8 mouse cellular contexts compared by ENCODE assay signal in genomic region chr7:134669474-134670311, GRCm38 (mm10). TPM values are rescaled to one million over a fixed set of nuclear protein-coding genes. Genes with fewer than 3 reads are reported as not detected.
DNase-seq lines count a peak whose midpoint lies in the region; ATAC-seq and TF ChIP-seq lines count a peak whose summit lies in the region.

No protein-coding gene starts in this region.

- peak overlapping the region; percentile 66 for H3K4me3 ChIP-seq in kidney, embryonic 15.5 days (replicated peaks)
- peak overlapping the region; percentile 74 for H3K4me3 ChIP-seq in forebrain, embryonic 10.5 days
- H3K4me3 ChIP-seq in limb, embryonic 14.5 days (replicated peaks; ENCODE audit: low read length), result peak overlapping the region; percentile 77
- peak overlapping the region; percentile 62 for H3K4me3 ChIP-seq in neural tube, embryonic 13.5 days

- DNase-seq in kidney, adult 9 months, result no peak
- no peak for DNase-seq in forebrain, embryonic 10.5 days (ENCODE audit: extremely low spot score, low spot score)
- no peak for DNase-seq in limb, embryonic 14.5 days (ENCODE audit: low spot score)
- DNase-seq in thymus, postnatal 10 days (ENCODE audit: low spot score in 2 of 2), result no peak
- no peak for DNase-seq in layer of hippocampus, postnatal 10 days (ENCODE audit: low spot score in 2 of 2)
- DNase-seq in left cerebral cortex, postnatal 10 days (ENCODE audit: extremely low spot score in 1 of 2, low spot score in 2 of 2), result no peak

- TF ChIP-seq POLR2A in limb, embryonic 14.5 days (IDR thresholded peaks at IDR 0.05; ENCODE audit: borderline replicate concordance, extremely low read depth, insufficient read depth, insufficient read length), result no peak

- no peaks in the 10 kb centered on the region for H3K9me3 ChIP-seq in kidney, embryonic 15.5 days (replicated peaks)
- no peaks in the 10 kb centered on the region for H3K9me3 ChIP-seq in forebrain, embryonic 10.5 days
- H3K9me3 ChIP-seq in limb, embryonic 14.5 days (ENCODE audit: control insufficient read depth, low read length), result no peaks in the 10 kb centered on the region
- H3K9me3 ChIP-seq in neural tube, embryonic 13.5 days, result no peaks in the 10 kb centered on the region

- peaks cover 53% of the 10 kb centered on the region for H3K4me1 ChIP-seq in kidney, embryonic 15.5 days
- H3K4me1 ChIP-seq in forebrain, embryonic 10.5 days, result peaks cover 43% of the 10 kb centered on the region
- peaks cover 19% of the 10 kb centered on the region for H3K4me1 ChIP-seq in limb, embryonic 14.5 days (ENCODE audit: control insufficient read depth, insufficient read depth, low read length)
- H3K4me1 ChIP-seq in neural tube, embryonic 13.5 days (replicated peaks), result peaks cover 31% of the 10 kb centered on the region

- intact Hi-C loops in left cerebral cortex, postnatal 10 days (cut with DNase I), result no loop called here

- H3K9ac ChIP-seq in kidney, embryonic 15.5 days, result peak overlapping the region; percentile 80; the same call in 1 of the 2 replicates
- H3K9ac ChIP-seq in limb, embryonic 14.5 days (ENCODE audit: low read depth, low read length, severe bottlenecking), result peak overlapping the region; percentile 95
- H3K9ac ChIP-seq in neural tube, embryonic 13.5 days, result peak overlapping the region; percentile 72; the same call in 1 of the 2 replicates

- H3K36me3 ChIP-seq in kidney, embryonic 15.5 days, result no peaks in the 10 kb centered on the region
- no peaks in the 10 kb centered on the region for H3K36me3 ChIP-seq in forebrain, embryonic 10.5 days (replicated peaks)
- no peaks in the 10 kb centered on the region for H3K36me3 ChIP-seq in limb, embryonic 14.5 days (ENCODE audit: control insufficient read depth, insufficient read depth, low read length)
- no peaks in the 10 kb centered on the region for H3K36me3 ChIP-seq in neural tube, embryonic 13.5 days

- peak; percentile 7; the same call in 1 of the 2 replicates for ATAC-seq in kidney, embryonic 15.5 days (replicated peaks; ENCODE audit: low FRiP score)
- ATAC-seq in limb, embryonic 14.5 days (ENCODE audit: low FRiP score, low read depth), result no peak
- ATAC-seq in neural tube, embryonic 13.5 days (ENCODE audit: low read depth), result no peak

- 86% methylated on average over 14 of the region's 14 CpGs for WGBS in kidney, embryonic 15.5 days
- 90% methylated on average over 14 of the region's 14 CpGs for WGBS in forebrain, embryonic 10.5 days
- 85% methylated on average over 14 of the region's 14 CpGs for WGBS in limb, embryonic 14.5 days
- 91% methylated on average over 14 of the region's 14 CpGs for WGBS in neural tube, embryonic 13.5 days

- peak overlapping the region; percentile 97 for H3K27ac ChIP-seq in kidney, embryonic 15.5 days
- H3K27ac ChIP-seq in forebrain, embryonic 10.5 days, result peak overlapping the region; percentile 95
- peak overlapping the region; percentile 95 for H3K27ac ChIP-seq in limb, embryonic 14.5 days (replicated peaks; ENCODE audit: low read depth, low read length)
- H3K27ac ChIP-seq in neural tube, embryonic 13.5 days (replicated peaks), result no peak overlapping the region

- peak overlapping the region; percentile 68 for H3K4me2 ChIP-seq in kidney, embryonic 15.5 days
- peak overlapping the region; percentile 88 for H3K4me2 ChIP-seq in limb, embryonic 14.5 days (replicated peaks; ENCODE audit: low read depth, low read length, severe bottlenecking)
- H3K4me2 ChIP-seq in neural tube, embryonic 13.5 days, result peak overlapping the region; percentile 93

- 0 out of 2 replicates have a peak, but pooled peaks cover 4% of the 10 kb centered on the region for H3K27me3 ChIP-seq in kidney, embryonic 15.5 days
- peaks cover 17% of the 10 kb centered on the region for H3K27me3 ChIP-seq in forebrain, embryonic 10.5 days (ENCODE audit: poor library complexity, severe bottlenecking)
- no peaks in the 10 kb centered on the region for H3K27me3 ChIP-seq in limb, embryonic 14.5 days (ENCODE audit: control insufficient read depth, insufficient read depth, low read length)
- peaks cover 33% of the 10 kb centered on the region for H3K27me3 ChIP-seq in neural tube, embryonic 13.5 days

RNA-seq across cellular contexts. Expression of gene Dock1, which starts 0.8 kb away (rescaled TPM):
- polyA plus RNA-seq in kidney, embryonic 15.5 days (2015; fragmentation: Nextera tagmentation; extraction: Ambion mirVana), result 46.8 and 47.7 TPM in 2 replicates
- 25.6 and 26.0 TPM in 2 replicates for polyA plus RNA-seq in forebrain, embryonic 10.5 days (2016; fragmentation: Nextera tagmentation; extraction: Ambion mirVana)
- 32.0 and 35.7 TPM in 2 replicates for polyA plus RNA-seq in limb, embryonic 14.5 days (2012; rRNA removed)
- polyA plus RNA-seq in limb, embryonic 14.5 days (2014; fragmentation: Nextera tagmentation; extraction: Ambion mirVana), result 40.0 and 45.9 TPM in 2 replicates
- 7.4 and 10.4 TPM in 2 replicates for polyA plus RNA-seq in neural tube, embryonic 13.5 days (2015; fragmentation: Nextera tagmentation; extraction: Ambion mirVana)
- 10 to 100 TPM; 27.1 to 27.4 TPM for total RNA-seq in layer of hippocampus, postnatal 10 days (2021)
- total RNA-seq in left cerebral cortex, postnatal 10 days (2021), result 10 to 100 TPM; 19.4 to 20.8 TPM
